Mouse (Mus musculus) retina, postnatal 7 days (tissue): ENCODE results near the gene Sbno2.

Experiments
- DNase-seq: peaks from one replicate; pipeline ENCODE4 v3.0.0-alpha.2; 2012; ENCODE audit warnings: low read depth, low spot score

Gene Sbno2

GRCm38 (mm10) chr10:80105460-80105859, at the start of gene Sbno2:
TSS of gene Sbno2 (minus strand) at chr10:80105571.
- DNase-seq = no peak

GRCm38 (mm10) chr10:80154384-80154783, 49.0 kb upstream of the Sbno2 start:
- DNase-seq = no peak

GRCm38 (mm10) chr10:80153713-80154112, 48.3 kb upstream of the Sbno2 start:
- DNase-seq = no peak

- no peak for DNase-seq
Measured at GRCm38 (mm10) chr10:80152873-80153260, 47.5 kb upstream of the Sbno2 start.

- no peak for DNase-seq
Measured at GRCm38 (mm10) chr10:80152071-80152872, 46.9 kb upstream of the Sbno2 start.

- DNase-seq = no peak
Measured at GRCm38 (mm10) chr10:80151211-80152034, 46.1 kb upstream of the Sbno2 start.

GRCm38 (mm10) chr10:80150226-80151210, 45.1 kb upstream of the Sbno2 start:
- DNase-seq = no peak

- peak; percentile 93 for DNase-seq
Measured at GRCm38 (mm10) chr10:80149291-80150225, 44.2 kb upstream of the Sbno2 start.

GRCm38 (mm10) chr10:80148610-80149290, 43.4 kb upstream of the Sbno2 start:
- DNase-seq = peak; percentile 81

- no peak for DNase-seq
Measured at GRCm38 (mm10) chr10:80147719-80148601, 42.6 kb upstream of the Sbno2 start, which contains the start of gene Midn. TSS of gene Midn (plus strand) at chr10:80148272.

- DNase-seq = no peak
Measured at GRCm38 (mm10) chr10:80147146-80147718, 41.9 kb upstream of the Sbno2 start.

- DNase-seq = no peak
Measured at GRCm38 (mm10) chr10:80146568-80147011, 41.2 kb upstream of the Sbno2 start.

GRCm38 (mm10) chr10:80145896-80146295, 40.5 kb upstream of the Sbno2 start:
- no peak for DNase-seq

GRCm38 (mm10) chr10:80144864-80145838, 39.8 kb upstream of the Sbno2 start:
- DNase-seq = no peak

- DNase-seq = no peak
Measured at GRCm38 (mm10) chr10:80144159-80144558, 38.8 kb upstream of the Sbno2 start.

- DNase-seq = no peak
Measured at GRCm38 (mm10) chr10:80143664-80144063, 38.3 kb upstream of the Sbno2 start.

GRCm38 (mm10) chr10:80142530-80142925, 37.2 kb upstream of the Sbno2 start:
- no peak for DNase-seq
